Mouse (Mus musculus): ENCODE measurements around the gene Hspb1.
A peak's percentile ranks its signal among the peaks of the same experiment; 100 is the strongest.

Gene Hspb1

DNA sequence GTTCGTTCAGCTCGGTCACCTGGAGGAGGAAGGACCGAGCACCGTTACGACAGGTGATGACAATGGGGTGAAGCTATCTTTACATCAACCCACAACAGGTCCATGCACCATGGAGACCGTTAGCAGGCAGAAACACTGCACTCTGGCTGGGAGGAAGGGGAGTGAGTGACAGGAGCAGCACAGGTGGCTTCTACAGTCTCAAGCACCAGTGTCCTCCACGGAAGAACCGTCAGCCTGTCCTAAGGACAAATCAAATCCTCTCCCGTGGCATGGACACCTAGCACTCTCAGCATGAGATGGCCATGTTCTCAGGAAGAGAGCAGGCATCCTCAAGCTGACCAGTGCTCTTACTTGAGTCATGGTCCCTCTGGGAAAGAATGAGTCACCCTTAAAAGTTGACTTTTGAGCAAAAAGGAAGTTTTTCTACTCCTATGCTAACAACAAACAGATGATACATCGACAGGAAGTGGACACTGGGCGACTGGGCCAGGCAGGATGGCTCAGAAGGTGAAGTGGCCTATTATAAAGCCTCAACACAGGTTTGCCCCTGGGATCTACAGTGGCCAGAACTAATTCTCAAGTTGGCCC is 24.0 kb downstream of the Hspb1 start:
- DNase-seq (ENCODE audit: low read depth, low spot score), result no peak

GRCm38 (mm10) chr5:135913201-135913600 is 25.5 kb downstream of the Hspb1 start:
- DNase-seq (ENCODE audit: low read depth, low spot score), result peak; percentile 67

DNA sequence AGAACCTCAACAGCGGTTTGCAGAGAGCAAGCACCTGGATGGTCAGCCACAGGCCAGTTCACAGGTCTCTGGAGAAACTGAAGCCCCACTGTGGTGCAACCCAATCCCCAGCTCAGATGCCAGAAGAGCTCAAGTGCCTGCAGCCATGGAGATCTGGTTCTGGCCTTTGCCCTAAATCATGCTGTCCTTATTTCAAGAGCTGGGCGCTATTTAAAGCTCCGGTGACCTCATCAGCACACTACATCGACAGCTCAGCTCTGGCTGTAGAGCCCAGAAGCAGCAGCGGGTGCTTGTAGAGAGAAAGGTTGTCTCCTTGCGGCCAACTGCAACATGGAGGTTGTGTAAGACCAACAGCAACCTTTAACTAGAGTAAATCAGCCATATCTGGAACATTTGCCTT is 26.4 kb downstream of the Hspb1 start:
- DNase-seq (ENCODE audit: low read depth, low spot score), result no peak

- no peak for DNase-seq (ENCODE audit: low read depth, low spot score)
Observed at GRCm38 (mm10) chr5:135916051-135916565, 28.4 kb downstream of the Hspb1 start.

DNA sequence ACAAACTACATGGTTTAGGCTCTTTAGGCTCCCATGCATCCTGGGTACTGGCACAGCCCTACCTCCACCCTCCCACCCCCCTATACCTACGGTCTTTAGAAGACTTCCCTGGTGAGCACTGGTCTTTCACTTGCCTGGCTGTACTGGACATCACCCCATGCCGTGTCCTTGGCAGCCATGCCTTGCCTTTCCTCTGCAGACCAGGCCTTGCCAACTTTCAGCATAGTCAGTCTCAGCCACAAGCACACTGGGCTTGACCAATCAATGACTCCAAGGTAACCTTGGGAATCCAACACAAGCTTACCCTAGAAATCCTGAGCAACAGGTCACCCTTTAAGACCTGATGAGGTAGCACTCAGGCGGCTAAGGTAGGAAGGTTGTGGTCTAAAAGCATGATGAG is 28.9 kb downstream of the Hspb1 start:
- no peak for DNase-seq (ENCODE audit: low read depth, low spot score)

DNA sequence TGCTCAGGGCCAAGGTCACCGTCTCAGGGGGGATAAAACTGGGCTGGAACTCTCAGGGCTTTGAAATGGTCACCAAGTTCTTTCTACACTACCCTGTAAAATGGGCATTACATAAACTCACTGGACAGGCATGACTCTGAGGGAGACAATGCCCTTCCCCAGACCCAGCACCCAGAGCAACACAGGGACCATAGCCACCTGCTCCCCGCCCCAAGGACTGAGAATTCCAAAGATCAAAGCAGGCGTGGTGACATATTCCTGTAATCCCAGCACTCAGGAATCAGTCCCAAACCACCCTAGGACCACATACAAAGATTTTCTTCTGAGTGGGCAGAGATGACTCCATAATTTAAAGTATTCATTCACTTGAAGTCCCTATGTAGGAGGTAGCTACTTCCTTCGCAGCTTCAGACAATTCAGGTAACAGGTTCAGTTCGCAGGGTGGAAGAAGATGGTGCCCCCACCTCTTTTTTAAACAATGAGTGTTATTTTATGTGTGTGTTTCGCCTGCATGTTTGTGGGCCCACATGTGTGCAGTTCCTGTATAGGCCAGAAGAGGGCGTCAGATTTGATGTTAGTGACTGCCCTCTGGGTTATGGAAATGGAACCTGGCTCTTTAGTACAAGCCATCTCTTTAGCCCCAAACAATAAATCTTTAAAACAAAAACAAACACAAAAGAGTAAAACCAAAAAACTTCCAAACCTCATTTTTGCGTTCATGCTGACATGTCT is 29.8 kb downstream of the Hspb1 start:
- DNase-seq (ENCODE audit: low read depth, low spot score), result peak; percentile 74

- peak; percentile 62 for DNase-seq (ENCODE audit: low read depth, low spot score)
Observed at GRCm38 (mm10) chr5:135918059-135918437, 30.3 kb downstream of the Hspb1 start.

GRCm38 (mm10) chr5:135918593-135918992 is 30.9 kb downstream of the Hspb1 start:
- peak; percentile 61 for DNase-seq (ENCODE audit: low read depth, low spot score)

DNA sequence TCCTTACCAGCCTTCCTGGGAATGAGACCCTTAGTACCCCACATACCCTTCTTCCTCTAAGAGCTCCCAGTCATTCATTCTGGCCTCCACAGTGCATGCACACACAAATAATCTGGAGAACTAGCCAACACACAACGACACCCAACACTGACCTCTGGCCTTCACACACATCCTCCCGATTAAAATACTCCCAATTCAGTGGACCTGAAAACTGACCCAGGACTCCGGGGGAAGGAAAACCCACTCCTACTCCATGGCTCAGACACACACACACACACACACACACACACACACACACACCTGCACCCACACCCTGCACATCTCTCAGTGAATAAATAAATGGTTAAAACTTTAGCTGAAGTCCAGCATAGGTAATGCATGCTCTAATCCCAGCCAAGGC is 32.2 kb downstream of the Hspb1 start:
- no peak for DNase-seq (ENCODE audit: low read depth, low spot score)

GRCm38 (mm10) chr5:135923901-135924300 is 36.2 kb downstream of the Hspb1 start:
- no peak for DNase-seq (ENCODE audit: low read depth, low spot score)

- DNase-seq (ENCODE audit: low read depth, low spot score), result peak; percentile 55
Observed at GRCm38 (mm10) chr5:135929685-135930424, 42.1 kb downstream of the Hspb1 start.

DNA sequence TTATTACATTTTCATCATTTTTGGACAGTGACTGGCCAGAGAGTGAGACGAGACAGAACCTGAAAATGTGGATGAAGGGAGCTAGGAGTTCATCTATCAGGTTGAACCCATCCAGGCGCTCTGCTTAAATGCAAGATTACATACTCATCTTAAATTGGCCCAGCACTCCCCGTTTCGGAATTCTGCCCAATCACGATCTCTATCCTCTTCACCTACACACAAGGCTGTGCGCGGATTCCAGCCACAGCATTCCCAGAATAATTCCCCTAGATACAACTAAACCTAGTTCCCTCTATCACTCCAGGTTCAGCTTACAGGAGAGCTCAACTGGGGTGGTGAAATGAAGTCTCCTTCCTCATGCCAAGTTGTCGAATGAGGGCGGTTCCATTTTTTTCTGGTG is 43.8 kb downstream of the Hspb1 start:
- DNase-seq (ENCODE audit: low read depth, low spot score), result no peak

- DNase-seq (ENCODE audit: low read depth, low spot score), result no peak
Observed at GRCm38 (mm10) chr5:135932359-135932758, 44.6 kb downstream of the Hspb1 start.

DNA sequence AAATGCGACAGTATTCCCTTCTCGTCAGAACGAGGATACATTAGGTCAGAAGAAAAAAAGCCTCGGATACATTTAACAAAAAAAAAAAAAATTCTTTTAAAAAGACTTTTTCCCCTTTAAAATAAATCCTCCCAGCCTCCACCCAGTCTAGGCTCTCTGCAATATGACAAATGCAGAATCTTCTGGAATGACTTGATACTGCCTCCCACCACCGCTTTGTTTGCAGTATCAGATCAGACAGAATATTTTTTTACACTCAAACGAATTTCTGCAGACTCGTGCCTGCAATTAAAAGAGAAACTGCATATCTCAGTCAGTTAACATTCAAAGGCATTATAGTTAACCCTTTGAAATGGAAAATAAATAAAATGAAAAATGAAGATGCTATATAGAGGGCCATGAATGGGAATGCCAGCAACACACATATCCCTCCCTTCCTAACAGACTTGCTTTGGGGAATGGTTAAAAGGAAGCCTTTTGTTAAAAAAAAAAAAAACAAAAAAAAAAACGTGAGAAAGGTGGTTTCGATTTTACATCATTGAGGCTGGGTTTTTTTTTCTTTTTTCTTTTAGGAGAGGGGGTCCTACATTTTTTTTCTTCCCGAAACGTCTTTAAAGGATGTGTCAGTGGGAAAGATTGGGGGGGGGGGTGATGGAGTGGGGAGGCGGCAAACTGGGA is 45.6 kb downstream of the Hspb1 start:
- DNase-seq (ENCODE audit: low read depth, low spot score), result no peak

DNA sequence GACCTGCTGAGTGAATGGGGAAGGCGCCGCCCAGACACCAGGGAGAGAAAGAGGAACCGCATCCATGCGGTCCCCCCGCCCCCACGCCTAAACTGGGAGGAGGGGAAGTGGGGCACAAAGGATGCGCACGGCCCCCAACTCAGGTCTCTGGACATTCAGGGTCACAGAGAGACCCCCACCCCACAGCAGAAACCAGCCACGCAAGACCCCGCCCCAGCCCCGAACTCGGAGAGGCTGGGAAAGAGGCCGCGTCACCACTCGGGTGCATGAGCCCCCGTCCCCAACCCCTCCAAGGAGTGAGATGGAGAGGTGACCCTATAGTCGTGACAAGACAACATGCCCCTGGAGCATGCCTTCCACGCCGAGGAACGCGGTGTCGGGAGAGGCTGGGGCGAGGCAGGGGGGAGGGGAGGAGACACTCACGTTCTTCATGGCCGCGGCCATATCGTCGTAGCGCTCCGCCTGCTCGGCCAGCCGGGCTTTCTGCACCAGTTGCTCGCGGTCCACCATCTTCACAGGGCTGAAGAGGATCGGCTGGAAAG is 46.3 kb downstream of the Hspb1 start:
- DNase-seq (ENCODE audit: low read depth, low spot score), result peak; percentile 85

DNA sequence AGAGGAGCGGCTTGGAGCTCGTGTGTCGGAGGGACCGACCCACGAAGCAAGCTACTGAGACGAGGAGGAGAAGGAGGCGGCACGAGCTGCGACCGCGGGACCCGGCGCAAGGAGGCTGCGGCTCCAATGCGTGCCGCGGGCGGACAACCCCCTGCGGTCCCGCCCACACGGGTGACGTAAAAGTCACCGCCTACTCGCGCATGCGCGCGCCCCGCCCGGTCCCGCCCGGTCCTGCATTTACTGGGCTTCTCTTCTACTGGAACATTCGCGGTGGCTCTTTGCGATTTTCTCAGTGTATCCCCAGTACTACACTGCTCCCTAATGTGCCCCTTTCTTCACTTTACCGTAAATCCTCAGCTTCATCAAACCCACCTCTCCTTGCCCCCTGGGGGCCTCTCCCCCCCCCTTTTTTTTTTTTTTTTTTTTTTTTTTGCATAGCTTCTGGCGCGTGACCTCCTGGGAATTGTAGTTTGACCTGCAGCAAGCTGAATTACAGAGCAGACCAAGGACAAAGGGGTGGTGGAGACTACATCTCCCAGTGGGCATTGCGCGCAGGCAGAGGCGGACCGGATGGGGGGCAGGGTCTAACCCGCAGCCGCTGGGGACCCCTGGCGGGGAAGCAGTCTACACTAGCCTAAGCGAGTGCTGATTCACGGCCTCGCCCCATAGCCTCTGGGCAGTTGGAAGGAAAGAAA is 46.9 kb downstream of the Hspb1 start, which contains the start of gene Ywhag:
TSS of gene Ywhag (minus strand) at position 136 of the 695 bp plus-strand sequence.
- peak; percentile 99 for DNase-seq (ENCODE audit: low read depth, low spot score)

DNA sequence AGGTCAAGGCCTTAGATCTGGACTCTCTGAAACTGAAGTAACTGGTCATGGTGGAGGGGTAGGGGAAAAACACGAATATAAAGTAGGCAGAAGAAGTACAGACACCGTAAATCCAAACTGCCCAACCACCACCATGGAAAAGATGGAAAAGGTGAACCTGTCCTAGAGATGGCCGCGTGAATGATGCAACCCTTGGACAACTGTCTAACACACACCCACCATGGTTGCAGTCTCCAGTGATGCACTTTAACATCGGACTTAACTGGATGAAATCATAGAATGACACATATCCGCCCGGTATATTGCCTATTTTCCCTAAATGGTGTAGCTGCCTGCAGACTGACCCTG is 47.4 kb downstream of the Hspb1 start:
- DNase-seq (ENCODE audit: low read depth, low spot score), result no peak

DNA sequence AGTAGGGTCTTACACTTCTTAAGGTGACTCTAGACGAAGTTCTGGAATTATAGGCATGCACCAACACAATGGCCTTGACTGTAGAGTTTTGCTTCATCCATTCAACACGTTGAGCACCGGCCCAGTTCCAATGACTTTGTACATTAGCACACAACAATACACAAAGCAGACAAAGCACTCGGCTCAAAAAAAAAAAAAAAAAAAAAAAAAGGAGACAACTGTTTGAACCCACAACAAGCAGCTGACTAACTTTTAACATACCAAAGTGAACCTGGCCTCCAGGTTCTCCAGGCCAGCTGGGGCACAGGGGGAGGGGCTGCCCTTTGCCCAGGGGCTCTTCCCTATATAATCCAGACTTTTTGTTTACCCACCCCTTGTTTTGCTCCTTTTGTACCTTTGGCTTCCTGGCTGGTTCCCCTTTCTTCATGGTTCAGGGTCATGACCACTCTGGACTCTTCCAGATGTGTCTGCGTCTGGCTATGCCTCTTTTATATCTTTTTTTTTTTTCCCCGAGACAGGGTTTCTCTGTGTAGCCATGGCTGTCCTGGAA is 48.0 kb downstream of the Hspb1 start:
- peak; percentile 88 for DNase-seq (ENCODE audit: low read depth, low spot score)

All from ZHBTc4 (cell line).